Mouse (Mus musculus) ovary, adult 18-20 months (tissue): ENCODE results near the gene Zmpste24.
"Not testable (repeated sequence)": the region's sequence is repeated elsewhere in the genome, so short reads cannot be mapped to it uniquely, and the experiment has no call there.

Experiments
- DNase-seq: peaks from one replicate; pipeline ENCODE4 v3.0.0; 2022; ENCODE audit warnings: low spot score, mixed read lengths

The Zmpste24 gene

DNA sequence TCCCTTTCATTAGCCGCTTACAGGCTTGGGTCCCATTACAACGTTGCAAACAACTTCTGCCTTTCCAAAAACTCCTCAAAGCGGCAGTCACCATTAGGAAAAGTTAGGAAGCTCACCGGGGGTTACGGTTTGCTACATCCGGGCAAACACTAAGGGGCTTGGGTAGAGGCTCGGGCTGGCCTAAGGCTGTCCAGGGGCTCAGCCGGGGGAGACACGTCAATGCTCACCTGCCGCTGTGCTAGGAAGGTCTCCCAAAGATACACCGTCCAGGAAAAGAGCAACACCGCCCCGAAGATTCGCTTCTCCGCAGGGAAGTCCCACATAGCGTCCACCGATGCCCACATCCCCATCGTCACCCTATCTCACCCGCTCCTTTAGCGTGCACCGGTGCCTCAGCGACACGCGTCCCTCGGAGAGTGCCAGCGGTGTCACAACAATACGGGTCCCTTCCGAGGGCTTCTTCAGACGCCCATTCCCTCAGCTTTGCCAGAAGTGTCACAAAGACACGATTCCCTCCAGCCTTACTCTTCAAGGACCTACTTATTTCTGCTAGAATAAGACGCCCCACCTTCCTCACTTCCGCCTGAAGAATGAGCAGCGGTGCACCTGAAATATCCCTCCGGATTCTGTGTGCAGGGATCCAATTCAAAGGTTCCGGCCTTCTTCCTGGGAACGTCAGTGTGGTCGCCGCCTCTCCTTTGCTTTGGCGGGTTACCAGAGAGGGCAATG lies at the start of gene Zmpste24:
TSS of gene Zmpste24 (minus strand) at position 592 of the 729 bp plus-strand sequence.
- peak; percentile 55 for DNase-seq

DNA sequence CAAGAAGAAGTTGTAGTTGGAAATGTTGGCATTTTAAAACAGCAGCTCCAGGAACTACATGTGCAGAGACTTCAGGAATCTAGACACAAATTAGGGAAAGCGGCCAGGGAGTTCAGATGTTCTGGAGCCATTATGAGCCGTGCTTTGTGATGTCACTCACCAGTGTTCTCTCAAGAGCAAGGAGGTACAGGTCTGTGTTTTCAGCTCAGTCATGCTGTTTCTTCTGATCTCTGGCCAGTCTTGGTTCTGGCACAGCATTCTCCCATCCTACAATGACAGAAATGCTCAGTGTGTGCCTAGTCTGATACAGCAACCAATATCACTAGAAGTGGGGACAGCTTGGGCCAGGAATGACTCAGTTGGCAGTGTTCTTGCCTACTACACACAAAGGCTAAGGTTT lies 11.1 kb upstream of the Zmpste24 start, which contains the start of gene Tmco2:
TSS of gene Tmco2 (minus strand) at position 101 of the 400 bp plus-strand sequence.
- no peak for DNase-seq

DNA sequence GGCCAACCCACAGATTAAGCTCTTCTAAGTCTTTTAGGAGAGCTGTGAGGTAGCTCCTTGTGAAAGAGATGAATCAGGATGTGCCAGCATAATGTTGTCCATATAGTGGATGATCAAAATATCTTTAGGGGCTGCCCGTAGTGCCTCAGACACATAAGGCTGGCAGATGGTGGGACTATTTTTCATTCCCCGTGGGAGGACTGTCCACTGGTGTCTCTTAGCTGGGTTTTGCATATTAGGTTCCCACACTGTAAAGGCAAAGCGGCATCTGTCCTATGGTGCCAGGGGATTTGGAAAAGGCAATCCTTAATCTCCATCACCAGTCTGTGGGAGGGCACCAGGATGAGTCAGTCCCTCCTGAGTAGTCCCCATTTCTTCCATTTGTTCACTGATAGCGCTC lies 5.3 kb upstream of the Zmpste24 start:
- no peak for DNase-seq

DNA sequence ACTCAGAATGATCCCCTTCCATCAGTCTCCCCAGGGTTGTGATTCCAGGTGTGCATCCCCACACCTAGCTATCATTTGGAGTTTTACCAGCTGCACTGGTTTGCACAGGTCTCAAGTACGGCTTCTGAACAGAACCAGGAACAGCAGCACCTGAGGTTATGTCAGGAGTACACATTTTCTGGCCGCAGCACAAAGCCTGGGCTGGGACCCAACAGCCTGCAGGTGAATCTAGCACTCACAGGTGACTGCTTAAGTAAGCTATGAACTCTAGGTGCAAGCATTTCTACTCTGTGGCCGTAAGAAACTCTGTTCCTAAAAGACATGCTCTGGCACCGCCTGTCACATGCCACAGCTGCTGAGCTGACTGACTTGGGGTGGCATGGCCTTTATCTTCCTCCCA lies 7.8 kb downstream of the Zmpste24 start:
- DNase-seq, result no peak

DNA sequence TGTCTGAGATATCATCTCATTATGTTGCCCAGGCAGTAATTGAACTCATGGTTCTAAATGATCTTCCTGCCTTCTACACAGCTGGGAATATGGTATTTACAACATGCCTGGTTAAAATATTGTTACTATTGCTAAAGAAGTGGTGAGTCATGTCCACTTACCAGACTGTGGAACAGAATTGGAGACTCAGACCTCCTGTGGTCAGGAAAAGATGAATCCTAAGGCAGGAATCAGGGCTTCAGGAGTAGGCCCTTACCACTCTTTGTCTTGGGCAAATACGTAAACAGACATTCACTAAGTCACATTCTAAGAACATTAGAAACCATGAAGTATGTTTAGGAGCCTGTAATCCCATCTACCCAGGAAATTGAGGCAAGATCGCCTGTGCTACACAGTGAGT lies 9.3 kb downstream of the Zmpste24 start:
- DNase-seq, result no peak

DNA sequence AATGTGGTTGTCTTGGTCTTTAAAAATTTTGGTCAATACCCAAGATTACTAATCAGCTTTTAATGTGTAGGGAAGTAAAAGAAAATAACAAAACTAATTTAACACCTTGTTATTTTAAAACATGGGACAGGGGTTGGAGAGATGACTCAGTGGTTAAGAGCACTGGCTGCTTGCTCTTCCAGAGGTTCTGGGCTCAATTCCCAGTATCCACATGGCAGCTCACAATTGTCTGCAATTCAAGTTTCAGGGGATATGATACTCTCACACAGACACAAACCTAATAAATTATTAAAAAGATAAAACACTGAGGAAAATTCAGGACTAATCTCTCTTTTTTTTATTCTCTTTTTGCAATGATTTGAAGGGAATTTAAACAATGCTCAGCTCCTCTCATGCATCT lies 13.5 kb downstream of the Zmpste24 start:
- no peak for DNase-seq

DNA sequence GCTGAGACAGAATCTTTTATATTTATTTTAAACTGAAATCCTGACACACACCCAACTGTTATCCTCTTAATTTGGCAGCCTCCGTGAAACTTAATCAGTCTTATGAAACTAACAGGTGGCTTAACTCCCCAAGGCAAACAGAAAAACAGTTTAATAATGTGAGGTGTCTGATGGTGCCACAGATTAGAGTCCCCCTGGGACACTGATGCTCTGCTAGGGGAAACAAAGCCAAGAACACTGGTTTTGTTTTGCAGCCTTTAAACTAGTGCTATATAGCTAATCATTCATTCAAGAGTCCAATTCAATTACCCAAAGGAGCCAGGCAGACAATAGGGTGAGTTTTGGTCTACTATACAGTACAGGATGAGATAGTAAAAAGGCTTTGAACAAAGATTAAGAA lies 17.6 kb downstream of the Zmpste24 start:
- DNase-seq, result no peak

DNA sequence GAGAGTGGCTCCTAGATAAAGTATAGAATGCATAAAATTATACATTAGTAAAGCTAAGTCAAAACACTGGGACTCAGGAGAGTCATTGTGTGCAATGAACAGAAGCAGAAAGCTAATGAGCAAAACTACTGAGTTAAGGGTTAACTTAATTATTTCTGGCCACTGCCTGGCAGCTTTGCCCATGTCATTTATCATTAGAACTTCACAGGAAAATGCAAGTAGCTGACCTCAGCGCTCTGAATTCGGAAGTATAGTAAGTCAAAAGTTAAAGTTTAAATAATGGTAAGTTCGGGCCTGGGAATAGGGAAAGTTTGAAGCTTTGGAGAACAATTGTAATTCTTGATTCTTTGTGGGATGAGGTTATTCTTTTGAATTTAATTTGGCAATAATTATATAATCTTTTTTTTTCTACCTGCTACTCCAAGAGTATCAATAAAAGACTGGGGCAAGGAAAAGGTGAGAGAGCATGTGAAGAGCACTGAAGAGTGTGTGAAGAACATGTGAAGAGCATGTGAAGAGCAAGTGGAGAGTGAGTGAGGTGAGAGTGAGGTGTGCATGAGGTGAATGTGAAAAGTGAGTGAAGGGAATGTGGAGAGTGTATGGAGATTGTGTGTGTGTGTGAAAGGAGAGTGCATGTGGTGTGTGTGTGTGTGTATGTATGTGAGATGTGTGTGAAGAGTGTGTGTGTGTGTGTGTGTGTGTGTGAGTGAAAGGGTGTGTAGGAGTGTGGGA lies 20.0 kb downstream of the Zmpste24 start:
- DNase-seq, result no peak

DNA sequence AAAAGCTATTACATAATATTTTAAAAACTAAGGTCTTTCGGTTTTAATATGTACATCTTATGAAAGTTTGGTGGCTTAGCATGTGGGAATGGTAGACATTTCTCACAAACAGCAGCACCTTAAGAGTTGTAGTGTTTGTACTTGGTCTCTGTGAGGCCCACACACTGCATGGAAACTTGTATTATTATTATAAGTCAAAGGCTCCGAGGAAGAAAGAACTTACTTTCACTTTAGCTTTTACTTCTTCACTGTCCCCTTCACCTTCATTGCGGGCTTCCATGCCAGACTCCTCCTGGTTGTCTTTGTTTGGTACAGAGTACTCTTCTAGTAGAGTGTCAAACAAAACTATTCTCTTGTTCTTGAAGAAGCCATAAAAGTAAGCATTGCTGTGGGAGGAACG lies 23.8 kb downstream of the Zmpste24 start:
- DNase-seq, result no peak

DNA sequence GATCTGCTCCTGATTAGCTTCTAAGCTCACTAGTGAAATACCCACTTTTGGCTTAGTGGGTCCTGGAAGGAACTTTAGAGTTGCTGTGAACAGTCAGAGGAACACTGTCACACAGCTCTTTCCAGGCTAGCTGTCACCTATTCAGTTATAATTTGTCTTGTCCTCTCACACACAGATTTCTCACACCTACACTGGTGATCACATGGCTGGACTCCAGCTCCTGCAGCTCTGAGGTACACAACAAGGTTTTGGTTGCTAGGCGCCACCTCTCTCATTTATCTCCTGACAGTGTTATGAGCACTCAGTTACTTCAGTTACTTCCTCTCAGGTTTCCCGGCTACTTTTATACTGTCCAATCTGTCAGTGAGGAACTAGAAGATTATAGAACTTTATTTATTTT lies 32.7 kb downstream of the Zmpste24 start:
- DNase-seq, result no peak

DNA sequence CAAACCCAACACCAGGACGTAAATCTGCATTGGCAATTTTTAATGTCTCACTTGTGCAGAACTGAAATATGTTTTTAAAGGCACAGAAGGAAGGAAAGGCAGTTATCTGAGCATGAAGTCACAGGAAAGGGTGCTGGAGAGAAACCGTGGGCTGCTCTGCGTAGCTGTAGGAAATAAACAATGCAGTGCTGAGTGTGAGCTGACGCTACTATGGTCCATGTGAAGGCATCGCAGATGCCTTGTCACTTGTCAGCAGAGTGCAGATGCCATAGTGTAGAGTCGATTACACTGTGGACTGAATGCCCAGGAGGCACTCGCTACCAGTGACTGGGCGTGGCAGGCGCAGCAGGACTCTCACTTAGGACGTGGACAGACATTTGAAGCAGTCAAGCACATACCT lies 38.8 kb downstream of the Zmpste24 start:
- DNase-seq, result not testable (repeated sequence)

DNA sequence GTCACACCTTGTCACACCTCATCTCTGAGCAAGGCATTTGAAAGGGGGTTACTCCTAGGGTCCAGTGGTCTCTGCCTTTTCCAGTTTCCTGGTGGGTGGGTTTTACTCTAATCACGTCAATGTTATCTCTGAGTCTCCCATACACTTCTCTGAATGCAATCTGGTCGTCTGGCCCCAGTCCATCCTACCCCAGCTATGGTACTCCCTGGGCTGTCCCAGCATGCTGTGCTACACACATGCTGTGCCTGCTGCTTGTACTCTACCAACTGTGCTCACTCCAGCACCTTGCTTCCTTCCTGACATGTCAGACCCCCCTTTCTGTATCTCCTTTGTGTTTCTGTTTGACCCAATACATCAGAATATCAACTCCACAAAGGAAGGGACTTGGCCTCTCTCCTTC lies 41.0 kb downstream of the Zmpste24 start:
- DNase-seq, result no peak

DNA sequence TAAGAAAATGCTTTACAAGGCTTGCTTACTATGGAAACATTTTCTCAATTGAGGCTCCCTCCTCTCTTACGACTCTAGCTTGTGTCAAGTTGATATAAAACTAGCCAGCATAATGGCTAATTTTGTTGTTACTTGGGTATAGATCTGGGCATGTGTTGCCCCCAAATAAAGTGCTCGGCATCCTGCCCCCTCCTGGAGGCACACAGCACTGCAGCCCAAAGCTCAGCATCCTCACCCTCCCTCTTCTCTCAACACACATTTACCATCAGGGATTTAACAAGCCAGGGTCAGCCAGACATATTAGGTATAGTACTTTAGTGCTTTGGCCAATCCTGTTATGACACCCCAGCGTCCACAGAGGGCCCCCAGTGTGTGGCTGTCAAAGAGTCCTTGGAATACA lies 41.7 kb downstream of the Zmpste24 start:
- no peak for DNase-seq

DNA sequence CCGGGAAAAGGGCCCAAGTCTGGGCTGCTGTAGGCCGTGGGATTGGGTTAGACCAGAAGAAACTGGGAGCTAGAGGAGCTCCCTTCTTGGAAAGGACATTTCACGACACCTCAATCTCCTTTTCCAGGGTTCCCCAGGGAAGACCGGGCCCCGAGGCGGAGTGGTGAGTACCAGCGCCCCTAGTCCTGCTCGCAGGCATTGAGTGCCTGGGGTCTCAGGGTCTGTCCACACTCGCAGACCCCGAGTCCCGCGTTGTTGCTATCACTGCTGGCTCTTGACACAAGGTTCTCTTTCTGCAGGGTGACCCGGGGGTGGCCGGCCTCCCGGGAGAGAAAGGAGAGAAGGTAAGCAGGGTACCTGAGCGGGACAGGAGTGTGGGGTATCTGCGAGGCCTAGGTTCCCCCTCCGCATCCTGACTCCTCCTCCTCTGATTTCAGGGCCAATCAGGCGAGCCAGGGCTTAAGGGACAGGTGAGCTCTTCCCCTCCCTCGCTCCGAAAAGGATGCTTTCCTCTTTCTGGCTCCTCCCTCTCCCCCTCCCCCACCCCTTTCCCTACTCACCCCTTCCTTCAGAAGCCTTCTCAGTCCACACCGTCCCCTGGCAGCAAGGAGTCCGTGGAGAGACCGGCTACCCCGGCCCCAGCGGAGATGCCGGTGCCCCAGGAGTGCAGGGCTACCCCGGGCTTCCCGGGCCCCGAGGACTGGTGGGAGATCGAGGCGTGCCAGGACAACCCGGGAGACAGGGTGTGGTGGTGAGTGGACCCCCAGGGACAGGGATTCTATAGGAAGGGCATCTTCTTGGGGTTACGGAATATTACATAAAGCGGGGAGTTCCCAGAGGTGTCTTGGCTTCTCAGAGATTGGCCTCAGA lies 45.4 kb downstream of the Zmpste24 start:
- DNase-seq, result no peak

DNA sequence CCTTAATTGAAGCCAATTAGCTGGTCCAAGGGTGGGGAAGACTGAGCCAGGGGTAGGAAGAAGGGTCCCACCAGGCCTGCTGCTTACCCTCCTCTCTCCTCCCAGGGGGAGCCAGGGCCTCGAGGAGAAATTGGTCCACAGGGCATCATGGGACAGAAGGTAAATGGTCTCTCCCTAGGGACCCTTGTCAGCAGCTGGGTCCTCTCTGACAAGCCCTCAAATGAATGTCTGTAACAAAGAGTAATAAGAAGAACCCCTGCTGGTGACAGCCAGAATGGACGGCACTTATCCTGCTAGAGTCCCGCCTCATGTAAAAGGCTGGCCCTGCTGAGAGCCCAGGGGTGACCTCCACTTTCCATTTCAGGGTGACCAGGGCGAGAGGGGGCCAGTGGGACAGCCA lies 46.2 kb downstream of the Zmpste24 start:
- no peak for DNase-seq

DNA sequence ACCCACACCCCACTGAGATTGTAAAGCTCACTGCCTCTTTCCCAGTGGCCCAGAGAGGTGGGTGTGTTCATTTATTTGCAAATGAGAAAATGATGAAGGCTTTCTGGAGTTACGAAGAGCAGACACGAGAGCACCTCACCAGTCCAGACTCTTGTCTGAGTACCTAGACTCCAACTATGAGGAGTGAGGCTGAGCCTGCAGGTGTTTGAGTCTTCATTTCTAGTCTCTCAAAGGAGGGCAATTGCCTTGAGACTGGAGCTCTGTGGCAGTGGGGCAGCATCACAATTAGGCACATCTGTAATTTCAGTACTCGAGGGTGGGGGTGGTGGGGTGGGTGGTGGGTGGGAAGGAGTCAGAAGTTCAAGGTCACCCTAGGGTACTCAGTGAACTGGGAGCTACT lies 55.1 kb downstream of the Zmpste24 start:
- no peak for DNase-seq

DNA sequence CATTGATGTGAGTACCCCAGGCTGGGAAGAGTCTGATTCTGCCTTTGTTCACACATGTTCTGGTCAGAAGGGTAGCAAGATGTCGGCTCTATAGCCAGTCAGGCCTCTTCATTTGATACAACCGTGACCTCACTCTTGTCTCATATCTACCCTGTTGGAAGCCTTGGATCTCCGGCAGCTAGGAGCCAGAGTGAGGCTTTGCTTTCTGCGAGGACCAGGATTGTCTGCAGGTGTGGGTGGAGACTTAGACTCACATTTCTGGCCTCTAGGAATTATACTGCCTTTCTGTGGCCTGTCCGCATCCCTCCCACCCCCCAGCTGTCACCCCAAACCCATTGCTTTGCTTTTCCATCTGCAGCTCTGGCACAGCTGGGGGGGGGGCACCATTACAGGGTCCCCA lies 55.6 kb downstream of the Zmpste24 start:
- no peak for DNase-seq

DNA sequence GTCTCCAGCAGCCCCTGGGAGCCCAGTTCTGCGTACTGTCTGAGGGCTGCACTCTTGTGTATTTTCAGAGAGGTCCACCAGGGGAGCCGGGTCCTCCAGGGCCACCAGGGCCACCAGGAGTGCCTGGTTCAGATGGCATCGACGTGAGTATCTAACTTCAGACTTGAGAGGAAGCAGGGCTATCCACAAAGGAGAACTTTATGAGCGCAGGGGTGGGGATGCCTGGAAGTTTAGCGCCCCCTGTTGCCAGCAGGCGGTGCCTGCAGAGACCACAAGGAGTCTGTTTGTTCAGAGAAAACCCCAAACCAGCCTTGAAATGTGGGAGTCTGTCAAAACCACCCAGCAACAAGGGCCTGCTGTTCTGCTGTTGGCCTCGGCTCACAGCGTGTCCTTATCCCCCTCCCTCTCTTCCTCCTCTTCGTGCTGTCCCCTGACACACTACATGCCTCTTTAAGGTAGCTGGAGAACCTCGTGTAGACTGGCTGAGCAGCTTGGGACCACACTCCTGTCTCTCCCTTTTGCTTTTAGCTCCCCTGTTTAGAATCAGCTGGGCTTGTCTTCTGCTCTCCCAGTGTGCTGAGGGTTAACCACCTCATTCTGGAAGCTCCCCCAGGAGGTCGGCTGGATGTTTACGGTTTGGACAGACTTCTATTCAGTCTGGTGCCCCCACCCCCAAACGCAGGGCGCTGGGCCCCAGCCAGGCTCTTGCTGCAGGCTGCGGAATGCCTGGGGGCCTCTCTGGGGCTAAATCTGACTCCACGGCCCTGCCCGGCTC lies 57.0 kb downstream of the Zmpste24 start:
- DNase-seq, result peak; percentile 49

DNA sequence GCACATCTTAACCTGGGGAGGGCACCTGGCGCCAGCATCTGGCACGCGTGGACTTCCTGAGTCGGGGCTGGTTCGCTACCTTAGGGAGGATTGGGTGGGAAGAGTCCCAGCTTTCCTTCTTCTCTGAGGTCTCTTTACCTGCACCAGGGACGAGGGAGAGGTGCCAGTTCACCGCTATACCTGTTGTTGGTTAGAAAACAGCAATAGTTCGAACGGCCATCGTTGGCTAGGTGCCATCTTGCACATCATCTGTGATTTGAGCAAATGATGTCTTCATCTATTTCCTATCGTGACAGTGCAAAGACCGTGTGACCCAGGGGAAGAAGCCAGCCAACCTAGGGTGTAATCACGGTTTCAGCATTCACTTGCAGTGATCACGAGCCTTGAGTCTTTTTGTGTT lies 57.7 kb downstream of the Zmpste24 start:
- no peak for DNase-seq

DNA sequence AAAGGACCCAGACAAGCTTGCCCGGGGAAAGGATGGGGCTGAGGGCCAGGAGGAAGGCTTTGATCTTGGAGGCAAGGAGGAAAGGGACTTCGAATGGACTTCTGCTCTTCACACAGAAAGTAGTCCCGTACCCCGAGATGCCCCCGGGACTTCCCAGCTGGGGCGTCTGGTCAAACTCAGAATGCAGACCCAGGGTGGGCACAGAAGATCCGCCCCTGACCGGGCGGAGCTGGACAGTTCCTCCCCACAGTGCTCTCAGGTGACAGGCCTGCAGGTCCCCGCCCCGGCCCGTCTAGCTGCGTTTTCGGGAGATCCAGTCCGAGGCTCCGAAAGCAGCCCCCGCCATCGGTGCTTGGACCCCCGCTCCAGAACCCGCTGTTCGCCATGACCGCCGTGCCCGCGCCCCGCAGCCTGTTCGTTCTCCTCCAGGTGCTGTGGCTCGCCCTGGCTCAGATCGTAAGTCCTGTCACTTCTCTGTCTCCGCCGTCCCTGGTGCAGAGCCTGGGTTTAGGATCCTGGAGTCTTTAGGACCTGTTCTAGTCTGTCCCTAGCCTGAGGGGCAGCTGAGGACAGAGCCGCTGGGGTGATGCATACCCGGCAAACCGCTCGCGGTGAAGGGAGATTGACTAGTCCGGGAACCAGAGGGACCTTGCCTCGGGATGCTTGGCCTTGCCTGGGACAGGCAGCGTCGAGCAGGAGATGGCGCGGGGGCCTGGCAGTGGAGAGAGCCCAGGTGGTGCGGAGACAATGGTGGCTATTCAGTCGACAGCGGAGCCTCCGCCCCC lies 58.5 kb downstream of the Zmpste24 start, which contains the start of gene Col9a2:
TSS of gene Col9a2 (plus strand) at position 55 of the 785 bp plus-strand sequence.
- no peak for DNase-seq

DNA sequence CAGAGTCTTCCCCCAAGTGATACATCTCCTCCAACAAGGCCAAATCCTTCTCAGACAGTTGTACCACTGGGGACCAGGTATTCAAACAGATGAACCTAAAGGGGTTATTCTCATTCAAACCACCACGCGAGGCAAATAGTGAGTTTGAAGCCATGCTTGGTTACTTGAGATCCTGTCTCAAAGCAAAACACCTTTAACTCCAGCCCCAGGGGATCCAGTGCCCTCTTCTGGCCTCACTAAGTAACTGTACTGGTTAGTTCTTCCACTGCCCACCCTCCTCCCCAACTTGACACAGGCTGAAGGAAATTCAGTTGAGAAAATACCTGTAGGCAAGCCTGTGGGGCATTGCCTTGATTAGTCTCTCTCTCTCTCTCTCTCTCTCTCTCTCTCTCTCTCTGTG lies 65.0 kb downstream of the Zmpste24 start:
- DNase-seq, result no peak
